Mouse (Mus musculus): ENCODE measurements around the gene Sgpp2.
A peak's percentile ranks its signal among the peaks of the same experiment; 100 is the strongest.

Gene Sgpp2

GRCm38 (mm10) chr1:78401413-78401812 is 91.3 kb downstream of the Sgpp2 start:
- no peak for DNase-seq (ENCODE audit: low read depth)

- DNase-seq (ENCODE audit: low read depth), result no peak
Measured at GRCm38 (mm10) chr1:78409396-78409795, 99.3 kb downstream of the Sgpp2 start.

- no peak for DNase-seq (ENCODE audit: low read depth)
Measured at GRCm38 (mm10) chr1:78412668-78413067, 102.5 kb downstream of the Sgpp2 start.

- DNase-seq (ENCODE audit: low read depth), result no peak
Measured at GRCm38 (mm10) chr1:78414421-78414820, 104.3 kb downstream of the Sgpp2 start.

GRCm38 (mm10) chr1:78417154-78417911 is 107.2 kb downstream of the Sgpp2 start:
- no peak for DNase-seq (ENCODE audit: low read depth)

GRCm38 (mm10) chr1:78419593-78419992 is 109.4 kb downstream of the Sgpp2 start:
- DNase-seq (ENCODE audit: low read depth), result peak; percentile 57

GRCm38 (mm10) chr1:78420271-78420670 is 110.1 kb downstream of the Sgpp2 start:
- DNase-seq (ENCODE audit: low read depth), result no peak

- no peak for DNase-seq (ENCODE audit: low read depth)
Measured at GRCm38 (mm10) chr1:78421749-78422148, 111.6 kb downstream of the Sgpp2 start.

GRCm38 (mm10) chr1:78422576-78422975 is 112.4 kb downstream of the Sgpp2 start:
- peak; percentile 62 for DNase-seq (ENCODE audit: low read depth)

- no peak for DNase-seq (ENCODE audit: low read depth)
Measured at GRCm38 (mm10) chr1:78424848-78425247, 114.7 kb downstream of the Sgpp2 start.

- DNase-seq (ENCODE audit: low read depth), result no peak
Measured at GRCm38 (mm10) chr1:78425309-78425708, 115.2 kb downstream of the Sgpp2 start.

- no peak for DNase-seq (ENCODE audit: low read depth)
Measured at GRCm38 (mm10) chr1:78425793-78426700, 115.9 kb downstream of the Sgpp2 start.

- no peak for DNase-seq (ENCODE audit: low read depth)
Measured at GRCm38 (mm10) chr1:78426841-78427240, 116.7 kb downstream of the Sgpp2 start.

- DNase-seq (ENCODE audit: low read depth), result no peak
Measured at GRCm38 (mm10) chr1:78428851-78429250, 118.7 kb downstream of the Sgpp2 start.

- DNase-seq (ENCODE audit: low read depth), result no peak
Measured at GRCm38 (mm10) chr1:78433472-78433871, 123.3 kb downstream of the Sgpp2 start.

GRCm38 (mm10) chr1:78435967-78436366 is 125.8 kb downstream of the Sgpp2 start:
- DNase-seq (ENCODE audit: low read depth), result peak; percentile 42

GRCm38 (mm10) chr1:78436445-78436844 is 126.3 kb downstream of the Sgpp2 start:
- peak; percentile 17 for DNase-seq (ENCODE audit: low read depth)

GRCm38 (mm10) chr1:78437150-78437549 is 127.0 kb downstream of the Sgpp2 start:
- DNase-seq (ENCODE audit: low read depth), result no peak

GRCm38 (mm10) chr1:78440716-78441115 is 130.6 kb downstream of the Sgpp2 start:
- DNase-seq (ENCODE audit: low read depth), result no peak

- DNase-seq (ENCODE audit: low read depth), result no peak
Measured at GRCm38 (mm10) chr1:78443056-78443455, 132.9 kb downstream of the Sgpp2 start.

GRCm38 (mm10) chr1:78446232-78446631 is 136.1 kb downstream of the Sgpp2 start:
- no peak for DNase-seq (ENCODE audit: low read depth)

- no peak for DNase-seq (ENCODE audit: low read depth)
Measured at GRCm38 (mm10) chr1:78446742-78447141, 136.6 kb downstream of the Sgpp2 start.

GRCm38 (mm10) chr1:78448091-78448490 is 137.9 kb downstream of the Sgpp2 start:
- no peak for DNase-seq (ENCODE audit: low read depth)
